Mouse (Mus musculus) CH12.LX (cell line): ENCODE results near the gene Creb5.

Experiments
- CTCF ChIP-seq, 2 experiments: IDR thresholded peaks in 1 of 2; conservative IDR thresholded peaks in 1 of 2; 2 replicates each; pipeline ENCODE4 v1.5.1; 2011 to 2012; ENCODE audit warnings: low read depth in 2 of 2, low read length in 2 of 2, improper control_type of control experiment in 1 of 2, inconsistent platforms in 1 of 2, mild to moderate bottlenecking in 1 of 2, moderate library complexity in 1 of 2
- MAX ChIP-seq: IDR thresholded peaks from 2 replicates; pipeline ENCODE4 v1.6.1; 2011; ENCODE audit warnings: low read length, improper control_type of control experiment
- ZNF384 ChIP-seq: IDR thresholded peaks from 2 replicates; pipeline ENCODE4 v1.6.1; 2012; ENCODE audit warnings: low read depth, low read length, improper control_type of control experiment, inconsistent platforms

GRCm38 (mm10) chr6:53548236-53548635 lies 261.2 kb downstream of the Creb5 start:
- TF ChIP-seq CTCF (conservative IDR thresholded peaks at IDR 0.05 in 1 of 2, IDR thresholded peaks at IDR 0.05 in 1 of 2; ENCODE audit: low read depth in 2 of 2, low read length in 2 of 2) (no peak), ZNF384 (no peak), MAX (no peak)
